ENCODE assay signal across 8 mouse cellular contexts in the genomic region with DNA sequence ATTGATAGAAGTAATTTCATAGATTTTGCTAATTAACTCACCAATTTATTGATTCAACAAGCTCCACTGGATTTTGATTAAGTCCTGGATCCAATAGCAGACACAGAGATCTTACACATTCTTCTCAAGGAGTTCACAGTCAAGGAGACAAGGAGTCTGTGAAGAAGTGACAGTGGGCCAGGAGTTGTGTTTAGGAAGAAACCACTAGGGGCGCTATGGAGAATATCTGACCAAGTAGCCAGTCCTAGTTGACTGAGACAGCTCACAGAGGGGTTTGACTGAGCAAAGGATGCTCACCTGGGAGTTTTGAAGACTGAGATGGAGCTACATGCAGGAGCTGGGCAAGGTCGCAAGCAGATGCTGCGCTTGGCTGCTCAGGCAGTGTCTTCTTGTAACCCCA.
DNase-seq lines count a peak whose midpoint lies in the region; ATAC-seq and TF ChIP-seq lines count a peak whose summit lies in the region.

No protein-coding gene starts in this region.

- H3K9me3 ChIP-seq in liver, postnatal 0 days (ENCODE audit: low read length), result no peaks in the 10 kb centered on the region
- H3K9me3 ChIP-seq in liver, embryonic 11.5 days (ENCODE audit: control insufficient read depth, low read length), result no peaks in the 10 kb centered on the region

- WGBS in liver, postnatal 0 days (ENCODE audit: insufficient replicate concordance), result 45% methylated on average over 3 of the region's 3 CpGs
- 46% methylated on average over 3 of the region's 3 CpGs for WGBS in liver, embryonic 11.5 days

- peak; percentile 11 for DNase-seq in cerebellum, adult 9-10 months
- DNase-seq in cerebellum, adult 9-11 months, result no peak
- DNase-seq in liver, postnatal 0 days, result no peak
- no peak for DNase-seq in liver, embryonic 11.5 days (ENCODE audit: low spot score)
- peak; percentile 32 for DNase-seq in brain, embryonic 14.5 days (ENCODE audit: low read depth)
- peak; percentile 9 to 10 for DNase-seq in natural killer cell, adult 2 months (ENCODE audit: low spot score in 2 of 2)
- no peak for DNase-seq in layer of hippocampus, postnatal 10 days (ENCODE audit: low spot score in 2 of 2)
- DNase-seq in urinary bladder, postnatal 25 days (ENCODE audit: low spot score), result no peak

- no peak overlapping the region for H3K4me3 ChIP-seq in liver, postnatal 0 days (ENCODE audit: low read depth, low read length)
- H3K4me3 ChIP-seq in liver, embryonic 11.5 days (ENCODE audit: low read depth, low read length), result no peak overlapping the region

- no peaks in the 10 kb centered on the region for H3K4me1 ChIP-seq in liver, postnatal 0 days (ENCODE audit: insufficient read depth)
- H3K4me1 ChIP-seq in liver, embryonic 11.5 days (replicated peaks; ENCODE audit: control insufficient read depth, insufficient read depth, low read length), result no peaks in the 10 kb centered on the region

- no peak for ATAC-seq in liver, postnatal 0 days
- no peak for ATAC-seq in liver, embryonic 11.5 days (replicated peaks; ENCODE audit: low FRiP score)

- TF ChIP-seq POLR2A in brain, embryonic 14.5 days (IDR thresholded peaks at IDR 0.05; ENCODE audit: borderline replicate concordance, extremely low read depth, insufficient read depth, insufficient read length, poor library complexity, severe bottlenecking), result no peak

- H3K4me2 ChIP-seq in liver, postnatal 0 days (ENCODE audit: low read depth, low read length), result no peak overlapping the region
- no peak overlapping the region for H3K4me2 ChIP-seq in liver, embryonic 11.5 days

- no peak for TF ChIP-seq EP300 in liver, postnatal 0 days (IDR thresholded peaks at IDR 0.05; ENCODE audit: low read depth)

- H3K27me3 ChIP-seq in liver, postnatal 0 days (ENCODE audit: insufficient read depth, low read length), result no peaks in the 10 kb centered on the region
- no peaks in the 10 kb centered on the region for H3K27me3 ChIP-seq in liver, embryonic 11.5 days (replicated peaks; ENCODE audit: control insufficient read depth, insufficient read depth, low read length)

- H3K36me3 ChIP-seq in liver, postnatal 0 days (replicated peaks; ENCODE audit: insufficient read depth, low read length), result no peaks in the 10 kb centered on the region
- H3K36me3 ChIP-seq in liver, embryonic 11.5 days (ENCODE audit: control insufficient read depth, insufficient read depth, low read length), result no peaks in the 10 kb centered on the region

- H3K27ac ChIP-seq in liver, postnatal 0 days (ENCODE audit: low read depth), result no peak overlapping the region
- no peak overlapping the region for H3K27ac ChIP-seq in liver, embryonic 11.5 days (ENCODE audit: low read depth, low read length)

- peak; percentile 47 for TF ChIP-seq CTCF in liver, postnatal 0 days (IDR thresholded peaks at IDR 0.05; ENCODE audit: low read depth)
- TF ChIP-seq CTCF in brain, embryonic 14.5 days (IDR thresholded peaks at IDR 0.05; ENCODE audit: borderline replicate concordance, extremely low read depth, insufficient read depth, insufficient read length), result peak; percentile 46; the same call in 1 of the 2 replicates

- H3K9ac ChIP-seq in liver, postnatal 0 days (replicated peaks), result no peak overlapping the region
- no peak overlapping the region for H3K9ac ChIP-seq in liver, embryonic 11.5 days (ENCODE audit: low read depth, low read length)

Comparison
In these comparisons a context has a peak if more than half of its experiments do, and no peak if none do; other contexts are left out.
1. DNase-seq: peak in cerebellum, adult 9-10 months (single experiment), brain, embryonic 14.5 days (single experiment) and natural killer cell, adult 2 months (2 of 2); none in cerebellum, adult 9-11 months (single experiment), liver, postnatal 0 days (single experiment), liver, embryonic 11.5 days (single experiment), layer of hippocampus, postnatal 10 days (0 of 2) and urinary bladder, postnatal 25 days (single experiment).